Mouse (Mus musculus) limb, embryonic 10.5 days (tissue): ENCODE measurements at regions not wholly inside any gene's neighbourhood (a gene's known extent, or its start where the extent isn't known, plus 50 kb on each side); places are given as distances from the start of the nearest gene placed in this dataset.

Source experiments
- DNase-seq: peaks from one replicate; pipeline ENCODE4 v3.0.0-alpha.2; 2017; ENCODE audit warnings: low spot score
- H3K27ac ChIP-seq: fragments of 300-500 bp; sonication (generic); 2 replicates; pipeline ENCODE4 v1.5.1; 2016; ENCODE audit warnings: mild to moderate bottlenecking
- H3K27me3 ChIP-seq: fragments of 300-500 bp; sonication (generic); 2 replicates; pipeline ENCODE4 v1.6.1; 2016; ENCODE audit warnings: low read depth, mild to moderate bottlenecking; ENCODE audit not compliant: poor library complexity, severe bottlenecking
- H3K36me3 ChIP-seq: fragments of 300-500 bp; sonication (generic); 2 replicates; pipeline ENCODE4 v1.6.1; 2016; ENCODE audit warnings: mild to moderate bottlenecking, moderate library complexity
- H3K4me1 ChIP-seq: fragments of 300-500 bp; sonication (generic); 2 replicates; pipeline ENCODE4 v1.6.1; 2016
- H3K4me3 ChIP-seq: fragments of 300-500 bp; sonication (generic); 2 replicates; pipeline ENCODE4 v1.5.1; 2016; ENCODE audit warnings: mild to moderate bottlenecking, moderate library complexity
- H3K9me3 ChIP-seq: fragments of 300-500 bp; sonication (generic); replicated peaks from 2 replicates; pipeline ENCODE4 v1.6.1; 2016; ENCODE audit warnings: mild to moderate bottlenecking
- WGBS: fragments of 180-500 bp; shearing (Covaris S2); methylation state at CpG from one replicate; pipeline ENCODE4 v1.1.7; 2016; 5-methylcytosine and 5-hydroxymethylcytosine counted together

GRCm38 (mm10) chr4:153763413-153763812 is 193.6 kb upstream of the A430005L14Rik start:
- Histone ChIP-seq H3K36me3 (no peaks in the 10 kb centered on the region), H3K27ac (no peak overlapping the region), H3K4me1 (peaks cover 11% of the 10 kb centered on the region; the same call in 1 of the 2 replicates), H3K4me3 (no peak overlapping the region), H3K27me3 (no peaks in the 10 kb centered on the region), H3K9me3 (no peaks in the 10 kb centered on the region)
- DNase-seq = no peak
- 87% methylated on average over 10 of the region's 10 CpGs for WGBS

- 92% methylated on average over 9 of the region's 9 CpGs for WGBS
Observed at GRCm38 (mm10) chr4:153767713-153768112, 189.3 kb upstream of the A430005L14Rik start.

GRCm38 (mm10) chr4:153768350-153768749 is 188.7 kb upstream of the A430005L14Rik start:
- Histone ChIP-seq H3K27ac (no peak overlapping the region), H3K4me3 (no peak overlapping the region), H3K36me3 (no peaks in the 10 kb centered on the region), H3K9me3 (no peaks in the 10 kb centered on the region), H3K4me1 (peaks cover 15% of the 10 kb centered on the region; the same call in 1 of the 2 replicates), H3K27me3 (no peaks in the 10 kb centered on the region)
- no peak for DNase-seq
- 69% methylated on average over 3 of the region's 3 CpGs for WGBS

More at GRCm38 (mm10) chr4:153767713-153768112, 189.3 kb upstream of the A430005L14Rik start:
- Histone ChIP-seq H3K4me3 (no peak overlapping the region), H3K4me1 (peaks cover 15% of the 10 kb centered on the region; the same call in 1 of the 2 replicates), H3K27ac (no peak overlapping the region), H3K36me3 (no peaks in the 10 kb centered on the region), H3K9me3 (no peaks in the 10 kb centered on the region), H3K27me3 (no peaks in the 10 kb centered on the region)
- DNase-seq = no peak

GRCm38 (mm10) chr4:153770675-153771074 is 186.4 kb upstream of the A430005L14Rik start:
- H3K27me3 ChIP-seq = no peaks in the 10 kb centered on the region
- H3K27ac ChIP-seq = no peak overlapping the region
- H3K4me1 ChIP-seq = peaks cover 8% of the 10 kb centered on the region; the same call in 1 of the 2 replicates
- H3K9me3 ChIP-seq = no peaks in the 10 kb centered on the region
- WGBS = 91% methylated on average over 5 of the region's 5 CpGs
- no peak overlapping the region for H3K4me3 ChIP-seq
- H3K36me3 ChIP-seq = no peaks in the 10 kb centered on the region
- DNase-seq = no peak

GRCm38 (mm10) chr4:153780501-153780900 is 176.5 kb upstream of the A430005L14Rik start:
- Histone ChIP-seq H3K4me1 (peaks cover 5% of the 10 kb centered on the region), H3K36me3 (no peaks in the 10 kb centered on the region), H3K9me3 (no peaks in the 10 kb centered on the region), H3K27ac (no peak overlapping the region), H3K4me3 (no peak overlapping the region), H3K27me3 (no peaks in the 10 kb centered on the region)
- DNase-seq = no peak
- 80% methylated on average over 2 of the region's 2 CpGs for WGBS

- no peak for DNase-seq
- WGBS = 84% methylated on average over 7 of the region's 7 CpGs
- H3K4me1 ChIP-seq = peaks cover 5% of the 10 kb centered on the region
Observed at GRCm38 (mm10) chr4:153781271-153781670, 175.8 kb upstream of the A430005L14Rik start.

GRCm38 (mm10) chr4:153781981-153782521 is 175.0 kb upstream of the A430005L14Rik start:
- Histone ChIP-seq H3K27me3 (no peaks in the 10 kb centered on the region), H3K9me3 (no peaks in the 10 kb centered on the region), H3K27ac (no peak overlapping the region), H3K4me1 (peaks cover 5% of the 10 kb centered on the region), H3K4me3 (no peak overlapping the region), H3K36me3 (no peaks in the 10 kb centered on the region)
- WGBS = 88% methylated on average over 10 of the region's 10 CpGs
- no peak for DNase-seq

More at GRCm38 (mm10) chr4:153781271-153781670, 175.8 kb upstream of the A430005L14Rik start:
- H3K27ac ChIP-seq = no peak overlapping the region
- no peaks in the 10 kb centered on the region for H3K27me3 ChIP-seq
- H3K9me3 ChIP-seq = no peaks in the 10 kb centered on the region
- H3K4me3 ChIP-seq = no peak overlapping the region
- H3K36me3 ChIP-seq = no peaks in the 10 kb centered on the region

GRCm38 (mm10) chr4:153784401-153784800 is 172.6 kb upstream of the A430005L14Rik start:
- Histone ChIP-seq H3K4me1 (peaks cover 22% of the 10 kb centered on the region), H3K27ac (no peak overlapping the region)
- 88% methylated on average over 11 of the region's 11 CpGs for WGBS

GRCm38 (mm10) chr4:153785564-153785963 is 171.5 kb upstream of the A430005L14Rik start:
- no peaks in the 10 kb centered on the region for H3K36me3 ChIP-seq
- H3K4me3 ChIP-seq = no peak overlapping the region
- no peaks in the 10 kb centered on the region for H3K27me3 ChIP-seq
- H3K9me3 ChIP-seq = no peaks in the 10 kb centered on the region
- 85% methylated on average over 4 of the region's 4 CpGs for WGBS
- peaks cover 31% of the 10 kb centered on the region for H3K4me1 ChIP-seq
- H3K27ac ChIP-seq = no peak overlapping the region
- DNase-seq = no peak

More at GRCm38 (mm10) chr4:153784401-153784800, 172.6 kb upstream of the A430005L14Rik start:
- no peak for DNase-seq
- H3K27me3 ChIP-seq = no peaks in the 10 kb centered on the region
- H3K4me3 ChIP-seq = no peak overlapping the region
- H3K36me3 ChIP-seq = no peaks in the 10 kb centered on the region
- H3K9me3 ChIP-seq = no peaks in the 10 kb centered on the region

GRCm38 (mm10) chr4:153792307-153792706 is 164.7 kb upstream of the A430005L14Rik start:
- H3K4me3 ChIP-seq = no peak overlapping the region
- H3K27me3 ChIP-seq = peaks cover 13% of the 10 kb centered on the region
- no peak overlapping the region for H3K27ac ChIP-seq
- no peak for DNase-seq
- no peaks in the 10 kb centered on the region for H3K9me3 ChIP-seq
- 49% methylated on average over 13 of the region's 13 CpGs for WGBS
- no peaks in the 10 kb centered on the region for H3K36me3 ChIP-seq
- H3K4me1 ChIP-seq = peaks cover 50% of the 10 kb centered on the region

- H3K27me3 ChIP-seq = peaks cover 13% of the 10 kb centered on the region; the same call in 1 of the 2 replicates
- H3K9me3 ChIP-seq = no peaks in the 10 kb centered on the region
- WGBS = 86% methylated on average over 7 of the region's 7 CpGs
- DNase-seq = no peak
- H3K27ac ChIP-seq = no peak overlapping the region
- peaks cover 25% of the 10 kb centered on the region for H3K4me1 ChIP-seq
- no peaks in the 10 kb centered on the region for H3K36me3 ChIP-seq
- H3K4me3 ChIP-seq = no peak overlapping the region
Observed at GRCm38 (mm10) chr4:153798061-153798460, 159.0 kb upstream of the A430005L14Rik start.

- H3K27ac ChIP-seq = no peak overlapping the region
- H3K4me1 ChIP-seq = peaks cover 16% of the 10 kb centered on the region; the same call in 1 of the 2 replicates
- 48% methylated on average over 4 of the region's 4 CpGs for WGBS
- H3K4me3 ChIP-seq = no peak overlapping the region
- no peaks in the 10 kb centered on the region for H3K36me3 ChIP-seq
- no peak for DNase-seq
- H3K9me3 ChIP-seq = no peaks in the 10 kb centered on the region
- H3K27me3 ChIP-seq = peaks cover 53% of the 10 kb centered on the region
Observed at GRCm38 (mm10) chr4:153805727-153806126, 151.3 kb upstream of the A430005L14Rik start.

GRCm38 (mm10) chr4:153806180-153806692 is 150.8 kb upstream of the A430005L14Rik start:
- no peak overlapping the region for H3K27ac ChIP-seq
- peaks cover 53% of the 10 kb centered on the region for H3K27me3 ChIP-seq
- H3K4me1 ChIP-seq = peaks cover 12% of the 10 kb centered on the region; the same call in 1 of the 2 replicates
- no peak for DNase-seq
- H3K4me3 ChIP-seq = no peak overlapping the region
- no peaks in the 10 kb centered on the region for H3K9me3 ChIP-seq
- 8% methylated on average over 10 of the region's 10 CpGs for WGBS
- H3K36me3 ChIP-seq = no peaks in the 10 kb centered on the region
